Mouse (Mus musculus): ENCODE data around the gene Selenom.
A peak's percentile ranks its signal among the peaks of the same experiment; 100 is the strongest.

The Selenom gene

GRCm38 (mm10) chr11:3514529-3515054 is at the start of gene Selenom:
Gene Selenom (plus strand): TSS chr11:3514684.
- peak; percentile 96 for DNase-seq

GRCm38 (mm10) chr11:3471448-3471850 is 43.0 kb upstream of the Selenom start:
- DNase-seq = no peak

- DNase-seq = peak; percentile 86
Measured at GRCm38 (mm10) chr11:3472484-3472883, 42.0 kb upstream of the Selenom start.

GRCm38 (mm10) chr11:3474480-3475115 is 39.9 kb upstream of the Selenom start:
- DNase-seq = no peak

- DNase-seq = no peak
Measured at GRCm38 (mm10) chr11:3475489-3475888, 39.0 kb upstream of the Selenom start.

GRCm38 (mm10) chr11:3483980-3484642 is 30.4 kb upstream of the Selenom start:
- no peak for DNase-seq

- DNase-seq = no peak
Measured at GRCm38 (mm10) chr11:3486349-3486748, 28.1 kb upstream of the Selenom start.

- no peak for DNase-seq
Measured at GRCm38 (mm10) chr11:3487952-3488570, 26.4 kb upstream of the Selenom start, which contains the start of gene Pla2g3. Gene Pla2g3 (plus strand): TSS chr11:3488284.

GRCm38 (mm10) chr11:3489036-3489435 is 25.4 kb upstream of the Selenom start:
- DNase-seq = no peak

- DNase-seq = no peak
Measured at GRCm38 (mm10) chr11:3492748-3493147, 21.7 kb upstream of the Selenom start.

GRCm38 (mm10) chr11:3494857-3495256 is 19.6 kb upstream of the Selenom start:
- DNase-seq = no peak

GRCm38 (mm10) chr11:3495496-3495895 is 19.0 kb upstream of the Selenom start:
- DNase-seq = no peak

GRCm38 (mm10) chr11:3496756-3497155 is 17.7 kb upstream of the Selenom start:
- DNase-seq = no peak

- DNase-seq = no peak
Measured at GRCm38 (mm10) chr11:3497296-3497695, 17.2 kb upstream of the Selenom start.

GRCm38 (mm10) chr11:3502057-3502456 is 12.4 kb upstream of the Selenom start:
- peak; percentile 54 for DNase-seq

GRCm38 (mm10) chr11:3502459-3503072 is 11.9 kb upstream of the Selenom start:
- DNase-seq = peak; percentile 47

GRCm38 (mm10) chr11:3503755-3504693 is 10.5 kb upstream of the Selenom start:
- DNase-seq = no peak

GRCm38 (mm10) chr11:3508226-3508625 is 6.3 kb upstream of the Selenom start:
- DNase-seq = no peak

- DNase-seq = no peak
Measured at GRCm38 (mm10) chr11:3509181-3510085, 5.1 kb upstream of the Selenom start.

- DNase-seq = no peak
Measured at GRCm38 (mm10) chr11:3510321-3510720, 4.2 kb upstream of the Selenom start.

GRCm38 (mm10) chr11:3513291-3513690 is 1.2 kb upstream of the Selenom start:
- no peak for DNase-seq
